Mouse (Mus musculus) ES-E14 (cell line): ENCODE data around the gene Proser2.

Source experiments
- CHD2 ChIP-seq: IDR thresholded peaks from 2 replicates; pipeline ENCODE4 v1.6.1; 2014; ENCODE audit warnings: mild to moderate bottlenecking, low read depth, low read length, inconsistent platforms
- HCFC1 ChIP-seq: IDR thresholded peaks from 2 replicates; pipeline ENCODE4 v1.6.1; 2012; ENCODE audit warnings: low read length, inconsistent platforms, borderline replicate concordance; ENCODE audit not compliant: insufficient read depth
- MAFK ChIP-seq: IDR thresholded peaks from 2 replicates; pipeline ENCODE4 v1.6.1; 2014; ENCODE audit warnings: mild to moderate bottlenecking, low read depth, low read length, inconsistent platforms; ENCODE audit not compliant: insufficient read depth
- ZC3H11A ChIP-seq: IDR thresholded peaks from 2 replicates; pipeline ENCODE4 v1.6.1; 2012; ENCODE audit warnings: low read depth, mild to moderate bottlenecking, inconsistent platforms, low read length, borderline replicate concordance
- ZNF384 ChIP-seq: IDR thresholded peaks from 2 replicates; pipeline ENCODE4 v1.6.1; 2012; ENCODE audit warnings: low read depth, low read length, inconsistent platforms

- TF ChIP-seq ZC3H11A (no peak), HCFC1 (no peak), CHD2 (no peak), MAFK (no peak), ZNF384 (no peak)
Measured at GRCm38 (mm10) chr2:6146901-6147300, 16.9 kb upstream of the Proser2 start.
